Mouse (Mus musculus) adrenal gland, adult 18-20 months (tissue): Measurements from ENCODE around the gene Mtm1. TPM values are rescaled to one million over a fixed set of nuclear protein-coding genes. Genes with fewer than 3 reads are reported as not detected.

Experiments used
- DNase-seq, 2 experiments: peaks; one replicate each; pipeline ENCODE4 v3.0.0; 2021 to 2022; ENCODE audit warnings: low spot score in 2 of 2
- long read RNA-seq, 2 experiments: library from polyadenylated mRNA; stranded (forward); transcript quantifications; one replicate each; pipeline ENCODE4 v2.0.0; 2021
- total RNA-seq, 2 experiments: library from RNA; stranded (reverse); gene quantifications; 1 replicate in 1 of 2; 2 replicates in 1 of 2; pipeline ENCODE4 v1.2.3; 2021

Gene Mtm1
- 10 to 100 TPM in 1 of 2 experiments, 1 to 10 TPM in 1; 9.7 to 17.2 TPM for total RNA-seq
- long read RNA-seq, experiment 1, transcript Mtm1-203 (15 exons, 3,379 nt): major isoform, 5 of 9 reads
- long read RNA-seq, experiment 1, partial matches to known transcripts: 4 of 9 reads
- long read RNA-seq, experiment 1, other reads (novel, unspliced or antisense): 0 of 9 reads
- long read RNA-seq, experiment 2, transcript Mtm1-203 (15 exons, 3,379 nt): major isoform, 16 of 32 reads
- long read RNA-seq, experiment 2, partial matches to known transcripts: 8 of 32 reads
- long read RNA-seq, experiment 2, other reads (novel, unspliced or antisense): 8 of 32 reads

DNA sequence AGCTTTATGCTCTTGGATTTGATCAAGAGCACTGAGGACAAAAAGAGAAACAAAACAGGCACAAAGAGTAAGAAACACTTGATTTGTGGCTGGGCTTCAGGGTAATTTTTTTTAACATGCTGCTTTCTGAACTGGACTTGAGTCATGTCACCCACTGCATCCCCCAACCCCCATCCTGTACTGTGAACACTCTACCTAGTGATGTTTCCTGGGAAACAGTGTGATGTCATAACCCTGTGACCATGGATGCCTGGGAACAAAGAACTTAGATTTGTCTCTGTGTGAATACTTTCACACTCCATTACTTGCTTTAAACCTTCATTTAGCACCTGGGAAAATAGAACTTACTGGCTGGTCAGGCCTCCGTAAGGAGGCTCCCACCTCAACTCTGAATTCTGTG lies at the start of gene Mtm1:
Gene Mtm1 (plus strand): TSS at position 301 of the 400 bp plus-strand sequence.
- DNase-seq: no peak

DNA sequence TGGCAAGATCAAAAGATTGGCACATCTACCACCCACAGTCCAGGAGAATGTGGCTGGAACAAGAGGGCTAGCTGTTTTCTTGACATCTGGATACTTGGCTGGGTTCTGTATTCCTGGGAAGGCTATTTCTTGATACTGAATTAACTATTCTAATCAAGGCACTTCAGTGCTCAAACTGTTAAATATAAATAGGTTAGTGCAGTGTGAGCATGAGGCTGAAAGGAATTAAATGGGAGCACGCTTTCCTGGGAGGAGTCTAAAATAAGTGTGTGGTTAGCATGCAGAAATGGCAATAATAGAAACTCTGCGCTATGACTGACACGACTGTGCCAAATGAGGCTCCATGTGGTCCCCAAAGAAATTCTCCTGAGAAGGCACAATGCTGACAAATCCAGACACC lies 29.0 kb upstream of the Mtm1 start:
- DNase-seq: no peak

DNA sequence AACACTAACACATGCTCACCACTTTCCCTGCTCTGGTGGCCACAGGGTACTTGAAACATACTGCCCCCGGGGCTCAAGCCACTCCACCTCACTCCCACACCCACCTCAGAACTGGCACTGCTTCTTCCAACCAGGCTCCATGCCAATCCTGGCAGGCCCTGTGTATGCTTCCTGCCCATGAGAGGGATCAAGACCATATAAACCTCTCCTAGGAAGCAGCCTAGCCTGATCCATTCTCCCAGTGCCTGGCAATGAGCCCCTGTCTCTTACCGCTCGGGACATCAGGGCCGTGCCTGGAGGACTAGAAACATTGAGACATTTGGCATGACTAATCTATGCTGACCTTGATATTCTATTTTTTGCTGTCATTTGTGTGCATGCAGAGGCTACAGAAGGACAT lies 26.9 kb upstream of the Mtm1 start:
- peak in 1 of 2 experiments; percentile 24 for DNase-seq

DNA sequence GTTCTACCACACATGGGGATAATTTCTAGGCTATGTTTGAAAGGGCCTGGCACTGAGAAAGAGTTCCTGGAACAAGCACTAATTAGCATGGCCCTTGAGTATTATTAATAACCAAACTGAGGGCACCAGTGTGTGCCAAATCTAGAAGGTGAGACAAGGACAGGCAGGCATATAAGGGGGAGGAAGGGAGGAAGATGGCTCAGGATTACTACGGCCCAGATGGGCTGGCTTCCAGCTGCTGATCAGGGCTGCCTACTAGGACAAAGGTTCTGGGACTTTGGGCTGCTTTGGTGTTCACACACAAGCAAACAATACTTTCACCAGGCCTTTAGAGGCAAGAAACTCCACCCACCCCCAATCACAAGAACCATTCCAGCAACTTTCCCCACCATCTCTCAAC lies 24.2 kb upstream of the Mtm1 start:
- DNase-seq: no peak

DNA sequence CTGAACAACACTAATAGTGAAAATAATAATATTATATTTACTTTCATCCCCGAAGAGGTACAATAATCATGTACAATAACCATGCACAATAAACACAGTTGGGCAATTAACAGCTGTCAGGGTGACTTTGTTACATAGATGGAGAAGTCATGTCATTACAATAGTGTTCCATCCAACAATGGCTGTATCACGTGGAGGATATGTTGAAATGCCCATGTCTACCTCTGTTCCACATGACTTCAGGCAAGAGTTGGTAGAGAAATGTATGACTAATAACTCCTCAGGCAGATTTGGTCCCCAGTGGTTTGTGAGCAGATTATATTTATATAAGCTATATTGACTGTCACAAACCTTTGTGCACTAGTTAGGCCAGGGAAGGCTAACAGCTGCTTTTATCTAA lies 5.8 kb upstream of the Mtm1 start:
- no peak for DNase-seq

DNA sequence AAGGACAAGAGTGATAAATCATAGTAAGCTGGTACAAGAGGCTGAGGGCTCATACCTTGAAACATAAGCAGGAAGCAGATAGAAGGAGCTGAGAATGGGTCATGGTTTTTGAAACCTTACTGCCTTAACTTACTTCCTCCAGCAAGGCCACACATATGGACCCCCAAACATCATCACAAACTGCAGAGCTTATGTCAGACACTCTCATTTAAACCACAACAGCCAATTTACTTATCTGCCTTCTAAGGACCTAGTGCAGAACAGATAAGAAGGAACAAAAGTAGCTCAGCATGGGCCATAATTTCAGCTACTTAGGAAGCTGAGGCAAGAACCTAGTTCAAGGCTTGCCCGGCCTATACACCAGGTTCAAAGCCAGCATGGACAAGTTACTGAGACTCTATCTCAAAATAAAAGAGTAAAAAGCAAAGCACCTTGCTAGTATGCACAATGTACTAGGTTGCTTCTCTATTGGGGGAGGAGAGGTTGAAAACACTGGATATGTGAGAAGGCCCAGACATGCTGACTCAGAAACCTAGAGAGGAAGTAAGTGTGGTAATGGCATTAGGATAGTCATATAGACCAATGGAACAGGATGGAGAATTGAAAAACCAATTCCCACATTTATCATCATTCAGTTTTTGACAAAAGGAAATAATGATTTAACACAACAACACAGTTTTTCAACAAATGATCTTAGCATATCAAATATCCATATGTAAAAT lies 4.6 kb upstream of the Mtm1 start:
- DNase-seq: no peak

DNA sequence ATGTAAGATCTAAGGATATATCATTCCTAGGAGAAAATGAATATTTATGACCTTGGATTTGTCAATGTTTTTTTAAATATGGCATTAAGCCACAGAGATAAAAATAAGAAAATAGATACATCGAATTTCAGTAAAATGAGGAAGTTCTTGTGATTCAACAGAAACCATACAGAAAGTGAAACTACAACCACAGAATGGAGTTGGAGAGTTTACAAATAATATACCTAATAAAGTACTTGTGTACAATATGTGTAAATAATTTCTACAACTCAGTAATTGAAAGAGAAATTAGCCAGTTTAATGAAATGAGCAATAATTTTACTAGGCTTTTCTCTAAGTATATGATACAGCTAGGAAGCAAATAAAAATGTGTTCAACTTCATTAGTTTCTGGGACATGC lies 4.0 kb upstream of the Mtm1 start:
- DNase-seq: no peak

DNA sequence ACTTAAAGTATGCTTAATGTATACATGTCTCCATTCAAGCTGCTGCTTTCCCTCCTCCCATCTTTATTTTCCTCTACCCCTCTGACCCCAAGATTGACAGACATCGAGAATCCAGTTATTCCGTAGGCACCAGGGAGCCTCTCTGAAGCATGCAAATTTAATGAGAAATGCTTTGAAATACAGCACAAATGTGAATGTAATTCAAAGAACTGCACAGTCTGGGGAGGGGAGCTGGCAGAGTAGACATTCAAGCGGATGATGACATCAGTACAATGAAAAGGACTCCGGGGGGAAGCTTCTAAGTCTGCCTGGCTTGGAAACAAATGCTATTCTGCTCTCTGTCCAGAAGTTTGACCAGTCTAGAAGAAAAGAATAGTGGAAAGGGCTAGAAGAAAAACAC lies 2.3 kb downstream of the Mtm1 start:
- DNase-seq: no peak

DNA sequence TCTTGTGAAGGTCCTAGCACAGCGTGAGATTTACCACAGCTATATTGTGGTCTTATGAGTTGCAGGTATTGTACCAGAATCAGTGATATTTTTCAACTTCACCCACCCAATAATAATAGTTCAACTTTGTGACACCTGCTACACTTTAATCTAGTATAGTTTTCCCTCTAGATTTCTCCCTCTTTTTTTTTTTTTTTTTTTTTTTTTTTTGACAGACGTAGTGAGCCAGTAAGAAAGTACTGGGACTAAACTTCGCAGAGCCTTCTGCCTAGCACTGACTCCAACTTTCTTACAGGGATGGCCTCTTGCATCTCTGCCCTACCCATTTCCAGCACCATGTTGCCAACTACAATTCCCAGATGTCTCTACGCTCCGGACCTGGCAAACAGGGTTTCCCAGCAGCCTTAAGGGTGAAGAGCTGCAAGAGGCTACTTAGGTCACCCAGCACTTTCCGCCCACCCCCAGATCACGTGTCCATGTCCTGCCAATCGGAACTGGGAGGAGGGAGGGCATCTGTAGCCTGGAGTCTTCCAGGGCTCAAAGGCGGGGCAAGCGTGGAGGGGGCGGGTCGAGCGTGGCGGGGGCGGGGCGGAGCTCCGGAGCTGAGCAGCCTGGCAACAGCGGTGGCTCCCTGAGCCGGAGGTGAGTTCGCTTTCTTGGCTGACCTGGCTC lies 4.0 kb downstream of the Mtm1 start:
- peak in 1 of 2 experiments; percentile 67 for DNase-seq

DNA sequence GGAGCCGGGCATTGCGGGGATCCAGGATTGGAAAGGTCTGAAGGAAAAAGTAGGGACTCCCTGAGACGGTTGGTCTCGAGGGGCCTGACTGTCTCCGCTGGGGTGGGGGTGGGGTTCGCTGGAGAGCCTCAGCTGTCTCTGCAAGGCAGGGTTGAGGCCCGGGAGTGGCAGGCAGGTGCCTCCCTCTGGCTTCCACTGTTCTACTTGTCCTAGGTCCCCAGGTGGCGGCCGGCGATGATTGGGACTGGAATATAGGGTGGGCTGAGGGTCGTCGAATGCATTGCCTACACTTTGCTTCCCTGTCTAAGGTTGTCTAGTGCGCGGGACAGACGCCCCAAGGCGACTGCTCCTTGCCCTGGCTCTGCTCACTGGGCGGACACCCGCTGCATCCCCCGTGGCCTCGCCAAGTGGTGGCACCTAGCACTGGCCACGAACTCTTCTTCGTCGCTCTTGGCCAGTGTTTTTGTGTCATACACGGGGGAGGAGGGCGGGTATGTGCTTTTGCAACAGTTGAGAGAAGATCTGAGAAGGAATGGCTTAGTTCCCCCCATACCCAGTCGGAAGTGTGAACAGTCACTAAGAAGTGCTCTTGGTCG lies 4.6 kb downstream of the Mtm1 start:
- peak; percentile 28 to 54 for DNase-seq

DNA sequence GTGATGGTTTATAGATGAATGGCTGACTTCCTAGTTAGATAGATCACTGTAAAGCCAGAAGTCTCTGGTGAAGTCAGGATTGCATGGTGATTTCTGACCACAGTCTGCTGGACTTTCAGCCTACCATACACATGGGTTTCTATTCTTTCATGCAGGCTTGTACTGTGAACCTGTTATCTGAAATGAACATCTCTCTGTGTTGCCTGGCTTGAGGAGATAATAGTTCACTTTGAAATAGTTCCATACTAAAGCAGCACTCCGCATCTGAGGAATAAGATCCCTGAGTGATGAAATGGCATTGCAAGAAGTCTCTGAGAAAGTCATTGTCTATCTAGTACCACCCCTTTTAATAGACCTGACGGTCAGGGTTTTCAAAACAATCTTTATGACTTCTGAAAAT lies 6.3 kb downstream of the Mtm1 start:
- no peak for DNase-seq

DNA sequence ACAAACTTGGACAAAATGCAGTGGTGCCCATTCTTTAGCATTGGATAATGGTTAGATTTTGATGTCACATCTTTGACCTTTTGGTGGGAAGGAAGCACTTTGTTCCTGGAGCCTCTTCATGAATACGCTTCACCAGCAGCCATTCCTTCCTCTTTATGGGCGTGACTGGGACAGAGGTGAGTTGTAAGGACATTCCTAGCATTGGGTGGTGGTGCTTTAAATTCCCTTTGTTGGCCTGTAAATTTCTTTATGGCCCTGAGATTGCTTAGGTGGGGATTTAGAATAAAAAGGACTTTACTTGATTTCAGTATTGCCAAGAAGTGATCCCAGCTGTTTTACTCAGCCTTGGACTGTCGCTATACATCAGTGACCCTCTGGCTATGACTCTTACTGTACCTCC lies 8.3 kb downstream of the Mtm1 start:
- no peak for DNase-seq

DNA sequence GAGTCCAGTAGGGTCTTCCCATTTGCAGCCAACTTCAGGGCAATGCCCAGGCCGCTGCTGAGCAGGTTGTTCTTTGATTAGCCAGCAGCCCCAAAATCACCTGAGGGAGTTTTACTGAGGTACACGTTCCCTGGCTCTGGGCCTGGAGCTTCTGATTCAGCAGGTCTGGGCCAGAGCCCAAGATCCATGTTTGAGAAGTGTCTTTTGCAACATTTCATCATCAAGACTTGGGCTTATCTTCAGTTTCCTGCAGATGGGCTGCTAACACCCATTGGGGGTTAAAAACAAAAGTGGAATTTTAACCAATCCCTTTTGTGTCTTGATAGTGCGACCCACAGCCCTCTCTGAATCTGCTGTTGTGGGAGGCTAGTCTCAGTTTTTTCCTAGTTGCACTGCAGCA lies 10.3 kb downstream of the Mtm1 start:
- no peak for DNase-seq

DNA sequence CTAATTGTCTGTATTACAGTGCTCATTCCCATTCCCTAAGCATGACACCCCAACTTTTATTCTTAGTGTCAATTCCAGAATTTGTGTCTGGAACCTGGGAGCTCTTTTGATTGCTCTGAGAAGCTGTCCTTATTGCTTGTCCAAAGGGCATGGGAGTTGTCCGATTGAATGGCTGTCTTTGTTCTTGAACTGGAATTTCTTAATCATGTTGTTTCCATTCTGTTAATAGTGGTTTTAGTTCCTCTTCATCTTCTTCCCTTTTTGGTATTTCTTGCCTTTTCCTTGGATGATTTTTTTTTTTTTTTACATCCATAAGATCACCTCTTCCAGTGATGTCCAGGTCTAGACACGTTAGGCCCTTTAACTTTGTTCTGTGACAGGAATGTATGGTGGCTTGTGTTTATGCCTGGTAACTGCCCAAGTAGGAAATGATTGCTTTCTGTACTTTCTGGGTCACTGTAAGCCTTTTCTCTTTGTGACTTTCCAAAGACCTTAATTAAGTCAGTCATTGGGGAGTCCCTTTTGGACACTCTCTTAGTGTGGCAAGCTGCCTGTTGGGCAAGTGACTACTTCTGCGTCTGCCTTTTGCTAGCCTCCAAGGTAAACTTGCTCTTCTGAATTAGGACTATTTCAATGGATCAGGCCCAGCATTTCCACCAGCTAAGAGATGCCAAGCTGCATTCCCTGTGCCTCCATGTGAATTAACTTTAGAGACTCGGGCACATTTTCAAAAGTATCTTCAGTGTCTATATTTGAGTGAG lies 12.3 kb downstream of the Mtm1 start:
- no peak for DNase-seq

DNA sequence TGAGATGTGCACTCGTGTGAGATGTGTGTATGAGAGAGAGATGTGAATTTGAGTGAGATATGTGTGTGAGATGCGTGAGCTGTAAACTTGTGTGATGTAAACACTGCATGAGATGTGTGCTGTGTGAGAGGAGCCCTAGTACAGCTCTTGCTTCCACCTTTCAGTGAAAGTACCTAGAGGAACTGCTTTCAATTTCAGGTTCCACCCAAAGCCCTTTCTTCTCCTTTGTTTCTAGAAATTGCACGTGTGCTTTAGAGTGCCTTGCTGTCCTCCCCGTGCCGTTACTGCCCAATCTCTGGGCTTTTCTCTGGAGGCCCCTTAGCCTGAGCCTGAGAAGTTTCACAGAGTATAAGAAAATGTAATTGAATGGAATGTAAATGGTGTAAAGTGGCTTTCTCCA lies 16.3 kb downstream of the Mtm1 start:
- DNase-seq: no peak

DNA sequence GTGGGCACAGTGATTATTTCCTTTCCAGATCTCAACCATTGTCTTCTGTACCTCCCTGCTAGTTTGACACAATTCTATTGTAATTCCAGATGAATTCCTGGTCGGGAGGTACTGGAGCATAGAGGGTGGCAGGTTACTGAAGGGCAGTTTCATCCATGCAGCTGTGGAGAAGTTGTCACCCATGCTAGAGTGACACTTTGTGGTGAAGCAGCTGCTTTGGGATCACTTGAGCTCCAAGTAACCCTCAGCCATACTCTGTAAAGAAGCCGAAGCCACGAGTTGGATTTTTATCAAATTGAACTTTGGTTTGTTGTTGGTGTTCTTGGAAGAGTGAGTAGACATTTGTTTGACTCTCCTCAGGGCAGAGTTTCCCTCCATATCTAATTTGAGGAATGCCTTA lies 17.6 kb downstream of the Mtm1 start:
- no peak for DNase-seq

DNA sequence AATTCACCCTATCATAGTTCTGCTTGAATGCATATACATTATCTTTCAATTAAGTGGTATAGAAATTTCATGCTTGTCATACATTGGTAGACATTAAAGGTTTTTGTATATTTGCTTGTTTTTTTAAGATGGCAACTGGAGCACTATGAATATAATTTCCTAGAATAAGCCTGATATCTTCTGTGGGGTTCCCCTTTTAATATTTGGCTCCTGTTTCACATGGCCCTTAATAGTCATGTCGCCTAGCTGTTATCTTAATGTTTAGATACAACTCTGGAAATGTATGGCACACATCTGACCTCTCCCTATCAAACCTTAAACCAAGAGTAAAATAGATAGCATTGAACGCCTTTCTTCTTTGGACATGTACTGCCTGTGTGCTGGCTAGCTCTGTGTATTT lies 20.3 kb downstream of the Mtm1 start:
- no peak for DNase-seq

DNA sequence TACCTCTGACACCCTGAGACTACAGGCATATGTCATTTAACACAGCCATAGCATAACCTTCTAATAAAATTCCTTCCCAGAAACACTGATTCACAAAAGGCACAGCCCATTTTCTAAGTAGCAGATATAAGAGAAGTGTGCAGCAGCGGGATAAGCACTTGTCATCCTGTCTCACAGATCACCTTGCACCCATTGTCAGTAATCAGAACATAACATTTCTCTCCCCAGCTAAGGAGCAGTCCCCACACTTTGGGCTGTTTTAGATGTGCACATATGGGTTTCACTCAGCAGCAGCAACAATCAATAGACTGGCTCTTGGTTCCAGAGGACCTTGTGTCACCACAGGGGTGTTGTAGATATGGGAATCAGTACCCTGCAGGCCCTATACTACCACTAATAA lies 45.9 kb downstream of the Mtm1 start:
- DNase-seq: no peak

DNA sequence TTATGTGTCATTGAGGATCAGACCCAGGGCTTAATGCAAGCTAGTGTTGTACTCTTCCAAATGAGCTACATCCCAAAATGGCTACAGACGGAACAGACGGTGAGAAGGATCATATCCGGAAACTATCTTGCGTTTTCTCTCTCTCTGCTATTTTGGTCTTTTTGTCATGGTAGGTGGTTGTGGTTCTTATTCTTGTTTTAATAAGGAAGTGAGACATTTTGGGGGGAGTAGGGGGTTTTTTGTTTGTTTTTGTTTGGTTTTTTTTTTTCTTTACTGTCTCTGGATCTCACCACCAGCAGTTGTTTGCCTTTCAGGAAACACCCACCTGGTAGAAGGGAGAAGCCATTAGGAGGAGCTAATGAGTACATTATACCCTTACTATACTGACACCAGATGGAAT lies 50.3 kb downstream of the Mtm1 start:
- DNase-seq: no peak

DNA sequence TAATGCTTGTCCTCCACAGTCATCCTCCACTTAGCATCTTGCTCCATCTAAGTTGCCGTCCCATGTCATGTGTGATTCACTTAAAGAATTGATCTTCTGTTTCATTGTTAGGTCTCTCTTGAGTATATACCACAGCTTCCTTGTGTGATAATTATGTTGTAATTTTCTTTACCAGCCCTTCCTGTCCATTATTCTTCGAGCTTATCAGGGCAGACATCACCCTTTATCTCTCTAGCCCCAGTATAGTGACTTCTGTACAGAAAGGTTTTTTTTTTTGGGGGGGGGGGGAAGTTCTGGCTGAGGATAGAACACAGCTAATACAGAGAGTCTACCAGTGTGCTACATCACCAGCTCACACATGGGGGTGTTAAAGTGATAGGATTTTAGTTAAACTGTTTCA lies 53.7 kb downstream of the Mtm1 start:
- no peak for DNase-seq

DNA sequence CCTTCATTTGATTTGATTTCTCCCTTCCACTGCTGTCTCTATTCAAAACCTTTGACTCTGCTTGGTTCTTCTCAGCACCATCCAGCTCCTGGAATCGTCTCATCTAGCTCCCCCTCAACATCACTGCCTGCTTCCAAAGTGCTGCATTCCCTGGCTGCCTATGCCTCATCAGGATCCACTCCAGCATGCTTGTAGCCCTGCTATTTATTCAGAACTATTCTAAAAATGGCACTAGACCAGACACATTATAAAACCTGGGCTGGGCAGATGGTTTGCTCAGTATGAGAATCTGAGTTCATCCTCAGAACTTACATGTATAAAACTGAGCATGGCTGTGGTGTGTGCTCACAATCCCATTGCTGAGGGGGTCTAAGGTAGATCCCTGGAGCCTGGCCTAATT lies 58.4 kb downstream of the Mtm1 start:
- DNase-seq: no peak
